Mouse (Mus musculus) limb, embryonic 12.5 days (tissue): ENCODE results near the gene Gata1. TPM values are rescaled to one million over a fixed set of nuclear protein-coding genes. Genes with fewer than 3 reads are reported as not detected.
"Not testable (repeated sequence)": the region's sequence is repeated elsewhere in the genome, so short reads cannot be mapped to it uniquely, and the experiment has no call there.

Experiments used
- ATAC-seq: fragments of 200-750 bp; cut with Nextera tagmentation; 2 replicates; pipeline ENCODE4 v1.8.0; 2017; ENCODE audit warnings: low read depth, moderate TSS enrichment; ENCODE audit not compliant: insufficient number of reproducible peaks, insufficient read depth, low FRiP score, low TSS enrichment
- H3K27ac ChIP-seq: fragments of 300-500 bp; sonication (generic); 2 replicates; pipeline ENCODE4 v1.5.1; 2016; ENCODE audit warnings: mild to moderate bottlenecking, moderate library complexity
- H3K27me3 ChIP-seq: fragments of 300-500 bp; sonication (generic); 2 replicates; pipeline ENCODE4 v1.6.1; 2016; ENCODE audit warnings: mild to moderate bottlenecking, moderate library complexity
- H3K36me3 ChIP-seq: fragments of 300-500 bp; sonication (generic); 2 replicates; pipeline ENCODE4 v1.6.1; 2016; ENCODE audit warnings: mild to moderate bottlenecking, moderate library complexity
- H3K4me1 ChIP-seq: fragments of 300-500 bp; sonication (generic); replicated peaks from 2 replicates; pipeline ENCODE4 v1.6.1; 2016
- H3K4me2 ChIP-seq: fragments of 300-500 bp; sonication (generic); 2 replicates; pipeline ENCODE4 v1.6.1; 2016; ENCODE audit warnings: mild to moderate bottlenecking, moderate library complexity
- H3K4me3 ChIP-seq: fragments of 300-500 bp; sonication (generic); replicated peaks from 2 replicates; pipeline ENCODE4 v1.5.1; 2016; ENCODE audit warnings: mild to moderate bottlenecking
- H3K9ac ChIP-seq: fragments of 300-500 bp; sonication (generic); replicated peaks from 2 replicates; pipeline ENCODE4 v1.6.1; 2016; ENCODE audit warnings: mild to moderate bottlenecking, moderate library complexity
- H3K9me3 ChIP-seq: fragments of 300-500 bp; sonication (generic); 2 replicates; pipeline ENCODE4 v1.6.1; 2016; ENCODE audit warnings: mild to moderate bottlenecking, moderate library complexity
- WGBS: fragments of 180-500 bp; shearing (Covaris S2); methylation state at CpG from one replicate; pipeline ENCODE4 v1.1.7; 2016; 5-methylcytosine and 5-hydroxymethylcytosine counted together
- polyA plus RNA-seq: library from polyadenylated mRNA; unstranded; fragments of >200 nt; fragmentation: Nextera tagmentation; extraction: Ambion mirVana; gene quantifications from 2 replicates; pipeline ENCODE4 v1.2.1, GENCODE M21; 2016

The Gata1 gene
- polyA plus RNA-seq, 1 experiment from 2014 or later, result 2.3 TPM

DNA sequence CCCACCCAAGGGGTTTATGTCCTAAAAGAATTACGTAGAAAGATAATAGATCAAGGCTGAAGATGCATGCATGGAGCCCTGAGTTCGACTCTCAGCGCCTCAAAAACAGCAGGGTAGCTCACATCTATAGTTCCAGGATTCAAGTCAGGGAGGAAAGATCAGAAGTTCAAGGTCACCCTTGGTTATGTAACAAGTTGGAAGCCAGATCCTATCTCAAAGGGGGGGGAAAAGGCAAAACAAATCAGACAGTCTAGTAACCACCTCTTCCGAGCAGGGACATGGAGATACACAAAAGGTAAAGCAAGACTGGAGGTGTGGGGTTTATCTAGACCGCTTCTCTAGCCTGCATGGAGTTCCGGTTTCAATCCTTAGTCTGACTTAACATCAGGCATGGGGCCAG lies 51.6 kb downstream of the Gata1 start:
- H3K27me3 ChIP-seq, result peaks cover 80% of the 10 kb centered on the region
- no peak overlapping the region for H3K4me2 ChIP-seq
- no peak overlapping the region for H3K4me3 ChIP-seq
- ATAC-seq, result no peak
- H3K4me1 ChIP-seq, result 0 out of 2 replicates have a peak, but pooled peaks cover 3% of the 10 kb centered on the region
- H3K9me3 ChIP-seq, result peaks cover 6% of the 10 kb centered on the region; the same call in 1 of the 2 replicates
- H3K27ac ChIP-seq, result no peak overlapping the region
- H3K36me3 ChIP-seq, result peaks cover 18% of the 10 kb centered on the region
- H3K9ac ChIP-seq, result no peak overlapping the region
- WGBS, result 65% methylated on average over 6 of the region's 6 CpGs

DNA sequence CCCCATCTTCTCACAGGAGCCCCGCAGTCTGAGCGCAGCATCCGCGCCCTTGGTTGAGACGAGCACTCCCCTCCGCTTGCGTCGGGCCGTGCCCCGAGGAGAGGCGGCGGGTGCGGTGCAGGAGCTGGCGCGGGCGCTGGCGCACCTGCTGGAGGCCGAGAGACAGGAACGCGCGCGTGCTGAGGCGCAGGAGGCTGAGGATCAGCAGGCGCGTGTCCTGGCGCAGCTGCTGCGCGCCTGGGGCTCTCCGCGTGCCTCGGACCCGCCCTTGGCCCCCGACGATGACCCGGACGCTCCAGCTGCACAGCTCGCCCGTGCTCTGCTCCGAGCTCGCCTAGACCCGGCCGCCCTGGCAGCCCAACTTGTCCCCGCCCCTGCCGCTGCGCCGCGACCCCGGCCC lies 55.8 kb downstream of the Gata1 start:
- H3K4me1 ChIP-seq, result 0 out of 2 replicates have a peak, but pooled peaks cover 3% of the 10 kb centered on the region
- no peak overlapping the region for H3K9ac ChIP-seq
- H3K4me2 ChIP-seq, result peak overlapping the region; percentile 47
- WGBS, result 11% methylated on average over 31 of the region's 48 CpGs
- H3K27me3 ChIP-seq, result peaks cover 82% of the 10 kb centered on the region
- ATAC-seq, result no peak
- H3K4me3 ChIP-seq, result peak overlapping the region; percentile 27
- H3K9me3 ChIP-seq, result no peaks in the 10 kb centered on the region
- H3K36me3 ChIP-seq, result no peaks in the 10 kb centered on the region
- no peak overlapping the region for H3K27ac ChIP-seq

DNA sequence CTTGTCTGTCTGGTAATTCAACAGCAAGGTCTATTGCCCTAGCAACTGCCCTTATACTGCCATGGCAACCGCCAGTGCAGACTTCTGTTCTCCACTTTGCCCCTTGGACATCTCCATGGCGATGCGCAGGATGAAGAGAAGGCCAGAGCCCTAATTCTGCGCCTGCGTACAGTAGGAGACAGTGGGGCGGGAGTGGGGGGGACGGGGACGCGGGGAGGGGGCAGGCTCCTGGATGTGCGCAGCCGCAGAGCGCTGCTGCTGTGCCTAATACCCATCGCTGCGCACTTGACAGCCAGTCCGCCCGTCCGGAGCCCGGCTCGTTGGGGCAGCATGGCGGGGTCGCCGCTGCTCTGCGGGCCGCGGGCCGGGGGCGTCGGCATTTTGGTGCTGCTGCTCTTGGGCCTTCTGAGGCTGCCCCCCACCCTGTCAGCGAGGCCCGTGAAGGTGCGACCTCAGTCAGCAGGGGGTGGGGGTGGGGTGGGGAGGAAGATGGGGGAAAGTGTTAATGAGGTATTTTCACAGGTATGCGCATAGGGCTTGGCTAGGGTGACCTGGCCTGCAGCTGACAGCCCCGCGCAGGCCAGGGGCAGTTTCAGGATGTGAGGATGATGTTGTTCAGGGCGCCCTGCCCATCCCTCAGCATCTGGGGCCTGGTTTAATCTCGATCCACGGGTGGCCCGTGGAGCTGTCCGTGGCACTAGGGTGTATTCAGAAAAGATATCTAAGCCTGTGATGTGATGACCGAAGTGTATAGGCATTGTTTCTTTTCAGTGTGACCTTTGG lies 58.1 kb downstream of the Gata1 start, which contains the start of gene Pcsk1n:
Gene Pcsk1n, plus strand, starts transcription at position 222 of the 783 bp plus-strand sequence.
- H3K27me3 ChIP-seq, result peaks cover 64% of the 10 kb centered on the region
- H3K9ac ChIP-seq, result 0 out of 2 replicates have a peak within 1 kb of the TSS, but pooled peaks have one; percentile 12
- no peaks in the 10 kb centered on the region for H3K9me3 ChIP-seq
- H3K4me2 ChIP-seq, result peak within 1 kb of the TSS; percentile 56
- H3K4me3 ChIP-seq, result peak within 1 kb of the TSS; percentile 30
- no peaks in the 10 kb centered on the region for H3K36me3 ChIP-seq
- H3K4me1 ChIP-seq, result 0 out of 2 replicates have a peak, but pooled peaks cover 3% of the 10 kb centered on the region
- H3K27ac ChIP-seq, result no peak within 1 kb of the TSS
- ATAC-seq, result no peak
- WGBS, result 16% methylated on average over 28 of the region's 40 CpGs

DNA sequence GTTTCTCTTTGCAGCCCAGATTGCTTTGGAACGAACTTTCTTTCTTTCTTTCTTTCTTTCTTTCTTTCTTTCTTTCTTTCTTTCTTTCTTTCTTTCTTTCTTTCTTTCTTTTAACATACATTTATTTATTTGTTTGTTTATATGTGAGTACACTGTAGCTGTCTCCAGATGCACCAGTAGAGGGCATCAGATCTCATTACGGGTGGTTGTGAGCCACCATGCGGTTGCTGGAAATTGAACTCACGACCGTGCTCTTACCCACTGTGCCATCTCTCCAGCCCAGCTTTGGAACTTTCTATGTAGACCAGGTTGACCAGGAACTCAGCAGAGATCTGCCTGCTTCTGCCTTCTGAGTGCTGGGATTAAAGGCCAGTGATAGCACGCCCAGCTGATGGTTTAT lies 59.9 kb downstream of the Gata1 start:
- H3K27ac ChIP-seq, H3K9ac ChIP-seq, ATAC-seq, H3K4me1 ChIP-seq, H3K36me3 ChIP-seq, H3K4me2 ChIP-seq, H3K9me3 ChIP-seq, H3K4me3 ChIP-seq: not testable (repeated sequence)
- H3K27me3 ChIP-seq, result peaks cover 47% of the 10 kb centered on the region
- WGBS, result 69% methylated on average over 6 of the region's 6 CpGs

DNA sequence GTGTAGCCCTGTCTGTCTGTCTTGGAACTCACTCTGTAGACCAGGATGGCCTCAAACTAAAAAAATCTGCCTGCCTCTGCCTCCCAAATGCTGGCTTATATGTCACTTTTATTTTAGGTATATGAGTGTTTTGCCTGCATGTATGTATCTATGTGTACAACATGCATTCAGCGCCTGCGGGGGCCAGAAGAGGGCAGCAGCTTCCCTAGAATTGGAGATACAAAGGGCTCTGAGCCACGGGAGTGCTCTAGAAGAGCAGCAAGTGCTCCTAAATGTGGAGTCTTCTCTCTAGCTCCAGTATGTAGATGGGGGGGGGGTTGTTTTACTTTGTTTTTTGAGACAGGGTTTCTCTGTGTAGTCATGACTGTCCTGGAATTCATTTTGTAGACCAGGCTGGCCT lies 62.2 kb downstream of the Gata1 start:
- not testable (repeated sequence) for H3K4me2 ChIP-seq, H3K4me1 ChIP-seq, H3K36me3 ChIP-seq, H3K9ac ChIP-seq, H3K9me3 ChIP-seq, ATAC-seq, H3K27ac ChIP-seq, H3K4me3 ChIP-seq
- 21% methylated on average over 3 of the region's 3 CpGs for WGBS
- H3K27me3 ChIP-seq, result peaks cover 24% of the 10 kb centered on the region

DNA sequence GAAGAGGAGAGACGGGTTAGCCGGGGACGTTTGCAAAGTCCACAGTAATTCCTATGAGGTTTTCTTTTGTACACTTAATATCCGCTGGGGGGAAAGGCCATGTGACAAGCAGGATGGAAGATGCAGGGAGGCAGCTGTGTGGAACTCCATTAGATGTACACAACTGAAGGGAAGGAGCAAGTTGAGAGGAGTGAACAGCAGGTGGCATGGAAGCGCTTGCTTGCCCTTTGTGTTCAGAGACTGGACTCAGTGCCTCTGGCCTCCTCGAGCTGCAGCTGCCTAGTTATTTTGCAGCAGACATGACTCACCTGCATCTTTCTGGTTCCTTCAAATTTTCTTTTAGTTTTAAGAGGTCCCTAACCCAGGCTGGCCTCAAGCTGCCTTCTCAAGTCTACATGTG lies 67.4 kb downstream of the Gata1 start:
- Histone ChIP-seq H3K9me3 (no peaks in the 10 kb centered on the region), H3K4me3 (no peak overlapping the region), H3K4me2 (no peak overlapping the region), H3K36me3 (peaks cover 16% of the 10 kb centered on the region), H3K4me1 (no peaks in the 10 kb centered on the region), H3K9ac (no peak overlapping the region), H3K27me3 (no peaks in the 10 kb centered on the region), H3K27ac (no peak overlapping the region)
- ATAC-seq, result no peak
- WGBS, result 60% methylated on average over 6 of the region's 6 CpGs

Other genes with a start within 250 kb of the Gata1 start
- gene Praf2, start 249.6 kb downstream of the Gata1 start, polyA plus RNA-seq, result 66.5 and 70.9 TPM in 2 replicates
- 22.5 and 24.8 TPM in 2 replicates for gene Ccdc120, start 227.2 kb downstream of the Gata1 start, polyA plus RNA-seq
- 27.7 and 30.4 TPM in 2 replicates for gene Tfe3, start 215.5 kb downstream of the Gata1 start, polyA plus RNA-seq
- 43.5 and 44.7 TPM in 2 replicates for gene Gripap1, start 188.3 kb downstream of the Gata1 start, polyA plus RNA-seq
- 0.80 and 0.90 TPM in 2 replicates for gene Kcnd1, start 155.8 kb downstream of the Gata1 start, polyA plus RNA-seq
- 58.0 and 67.0 TPM in 2 replicates for gene Otud5, start 136.7 kb downstream of the Gata1 start, polyA plus RNA-seq
- 6.2 and 6.8 TPM in 2 replicates for gene Pim2, start 99.8 kb downstream of the Gata1 start, polyA plus RNA-seq
- 26.8 and 30.8 TPM in 2 replicates for gene Slc35a2, start 94.0 kb downstream of the Gata1 start, polyA plus RNA-seq
- 147 and 149 TPM in 2 replicates for gene Pqbp1, start 78.8 kb downstream of the Gata1 start, polyA plus RNA-seq
- gene Timm17b, start 78.7 kb downstream of the Gata1 start, polyA plus RNA-seq, result 153 and 159 TPM in 2 replicates
- not detected in 2 replicates for gene Gm10491, start 70.2 kb downstream of the Gata1 start, polyA plus RNA-seq
- not detected in 2 replicates for gene Gm10490, start 68.5 kb downstream of the Gata1 start, polyA plus RNA-seq
- 0.35 and 0.99 TPM in 2 replicates for gene Pcsk1n, start 58.2 kb downstream of the Gata1 start, polyA plus RNA-seq
- not detected in 2 replicates for gene Eras, start 49.5 kb downstream of the Gata1 start, polyA plus RNA-seq
- gene Hdac6, start 30.2 kb downstream of the Gata1 start, polyA plus RNA-seq, result 52.9 and 53.6 TPM in 2 replicates
- gene Glod5, start 40.4 kb upstream of the Gata1 start, polyA plus RNA-seq, result not detected in 2 replicates
- 87.7 and 90.6 TPM in 2 replicates for gene Suv39h1, start 96.7 kb upstream of the Gata1 start, polyA plus RNA-seq
- 0.10 and 0.31 TPM in 2 replicates for gene Was, start 112.4 kb upstream of the Gata1 start, polyA plus RNA-seq
- 20.5 and 20.9 TPM in 2 replicates for gene Wdr13, start 154.8 kb upstream of the Gata1 start, polyA plus RNA-seq
- gene Rbm3, start 167.8 kb upstream of the Gata1 start, polyA plus RNA-seq, result 531 and 573 TPM in 2 replicates
- gene Tbc1d25, start 198.1 kb upstream of the Gata1 start, polyA plus RNA-seq, result 13.8 and 14.6 TPM in 2 replicates
- 23.3 and 28.2 TPM in 2 replicates for gene Ebp, start 215.4 kb upstream of the Gata1 start, polyA plus RNA-seq
- gene Porcn, start 228.5 kb upstream of the Gata1 start, polyA plus RNA-seq, result 11.4 and 13.2 TPM in 2 replicates